Mouse (Mus musculus) heart, adult 2 months (tissue): ENCODE results near the gene Krt76. TPM values are rescaled to one million over a fixed set of nuclear protein-coding genes. Genes with fewer than 3 reads are reported as not detected.

Source experiments
- DNase-seq, 2 experiments: peaks; one replicate each; pipeline ENCODE4 v3.0.0; 2021
- H3K27ac ChIP-seq: fragments of 200-600 bp; 2 replicates; pipeline ENCODE4 v1.8.1; 2022
- H3K27me3 ChIP-seq: fragments of 200-500 bp; 2 replicates; pipeline ENCODE4 v1.6.1; 2012; ENCODE audit warnings: mild to moderate bottlenecking, low read length, inconsistent platforms, mixed read lengths; ENCODE audit not compliant: control insufficient read depth, insufficient read depth
- H3K36me3 ChIP-seq: fragments of 200-500 bp; 2 replicates; pipeline ENCODE4 v1.6.1; 2012; ENCODE audit warnings: low read length, inconsistent platforms; ENCODE audit not compliant: control insufficient read depth, insufficient read depth
- H3K4me1 ChIP-seq: fragments of 200-500 bp; 2 replicates; pipeline ENCODE4 v1.6.1; 2011; ENCODE audit warnings: low read length; ENCODE audit not compliant: control insufficient read depth, insufficient read depth
- H3K4me3 ChIP-seq: fragments of 200-600 bp; 2 replicates; pipeline ENCODE4 v1.8.1; 2022
- H3K79me2 ChIP-seq: fragments of 200-500 bp; replicated peaks from 2 replicates; pipeline ENCODE4 v1.6.1; 2012; ENCODE audit warnings: mild to moderate bottlenecking, inconsistent platforms, low read length, moderate library complexity, mixed read lengths; ENCODE audit not compliant: control insufficient read depth, insufficient read depth
- H3K9ac ChIP-seq: fragments of 200-500 bp; 2 replicates; pipeline ENCODE4 v1.6.1; 2012; ENCODE audit warnings: low read depth, mild to moderate bottlenecking, control low read depth, inconsistent platforms, low read length, mixed read lengths
- CTCF ChIP-seq: fragments of 200-600 bp; IDR thresholded peaks from 2 replicates; pipeline ENCODE4 v1.8.1; 2022; ENCODE audit warnings: antibody characterized with exemption, mild to moderate bottlenecking, moderate library complexity
- EP300 ChIP-seq: fragments of 200-500 bp; IDR thresholded peaks from 2 replicates; pipeline ENCODE4 v1.6.1; 2011; ENCODE audit warnings: low read depth, low read length, control low read depth; ENCODE audit not compliant: insufficient read depth
- POLR2A ChIP-seq: fragments of 200-500 bp; IDR thresholded peaks from 2 replicates; pipeline ENCODE4 v1.6.1; 2011; ENCODE audit warnings: mild to moderate bottlenecking, low read depth, low read length, control low read depth; ENCODE audit not compliant: insufficient read depth
- WGBS: fragments of 180-500 bp; shearing (Covaris S2); methylation state at CpG from one replicate; pipeline ENCODE4 v1.1.7; 2018; 5-methylcytosine and 5-hydroxymethylcytosine counted together
- intact Hi-C: fragments of 180-260 bp; cut with DNase I; formaldehyde crosslinking; loops from one replicate; pipeline ENCODE4 v1.15.1; 2025
- polyA plus RNA-seq: library from polyadenylated mRNA; depleted of rRNA; stranded (reverse); fragments of >200 nt; gene quantifications from 2 replicates; pipeline ENCODE4 v1.2.3, GENCODE M21; 2012
- total RNA-seq, 2 experiments: library from RNA; stranded (reverse); gene quantifications; 2 replicates each; pipeline ENCODE4 v1.2.3; 2021

Gene Krt76
- total and polyA plus RNA-seq, 3 experiments: not detected

GRCm38 (mm10) chr15:101856696-101857095 is 36.0 kb downstream of the Krt76 start:
- Histone ChIP-seq H3K4me1 (peaks cover 1% of the 10 kb centered on the region; the same call in 1 of the 2 replicates), H3K9ac (no peak overlapping the region), H3K4me3 (no peak overlapping the region), H3K27me3 (peaks cover 8% of the 10 kb centered on the region), H3K27ac (no peak overlapping the region), H3K79me2 (no peaks in the 10 kb centered on the region), H3K36me3 (no peaks in the 10 kb centered on the region)
- DNase-seq: no peak
- WGBS: 44% methylated on average over 5 of the region's 5 CpGs
- TF ChIP-seq EP300: no peak
- no peak for TF ChIP-seq CTCF
- no peak for TF ChIP-seq POLR2A
- intact Hi-C loops: no loop called here

- TF ChIP-seq POLR2A: no peak
- TF ChIP-seq EP300: no peak
- no peak for TF ChIP-seq CTCF
Observed at GRCm38 (mm10) chr15:101855732-101856131, 37.0 kb downstream of the Krt76 start.

DNA sequence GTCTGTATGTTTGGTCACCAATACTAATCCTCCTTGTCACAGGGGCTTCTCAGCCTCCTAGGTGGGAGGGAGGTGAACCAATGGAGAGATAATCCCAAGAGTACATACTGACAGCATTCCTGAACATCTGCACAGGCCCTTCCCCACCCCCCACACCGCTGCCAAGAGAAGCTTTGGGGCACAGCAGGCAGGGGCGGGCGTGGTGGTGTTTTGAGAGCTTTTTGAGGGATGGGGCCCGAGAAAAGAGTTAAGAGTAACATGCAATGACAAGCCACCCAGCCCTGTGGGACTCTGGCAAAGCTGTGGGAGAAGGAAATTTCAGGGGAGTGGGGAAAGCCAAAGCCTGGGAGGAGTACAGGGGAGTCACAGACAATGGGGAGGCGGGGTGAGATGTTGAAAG is 38.4 kb downstream of the Krt76 start:
- Histone ChIP-seq H3K27ac (no peak overlapping the region), H3K9ac (no peak overlapping the region), H3K4me1 (peaks cover under 1% of the 10 kb centered on the region; the same call in 1 of the 2 replicates), H3K27me3 (no peaks in the 10 kb centered on the region), H3K79me2 (no peaks in the 10 kb centered on the region), H3K4me3 (no peak overlapping the region), H3K36me3 (no peaks in the 10 kb centered on the region)
- intact Hi-C loops: no loop called here
- 16% methylated on average over 5 of the region's 5 CpGs for WGBS
- TF ChIP-seq CTCF (no peak), POLR2A (no peak), EP300 (no peak)
- no peak for DNase-seq

More at GRCm38 (mm10) chr15:101855732-101856131, 37.0 kb downstream of the Krt76 start:
- no peak for DNase-seq
- Histone ChIP-seq H3K79me2 (no peaks in the 10 kb centered on the region), H3K9ac (no peak overlapping the region), H3K27ac (no peak overlapping the region), H3K4me1 (peaks cover 1% of the 10 kb centered on the region; the same call in 1 of the 2 replicates), H3K27me3 (peaks cover 4% of the 10 kb centered on the region), H3K36me3 (no peaks in the 10 kb centered on the region), H3K4me3 (no peak overlapping the region)
- 44% methylated on average over 3 of the region's 3 CpGs for WGBS
- intact Hi-C loops: no loop called here

DNA sequence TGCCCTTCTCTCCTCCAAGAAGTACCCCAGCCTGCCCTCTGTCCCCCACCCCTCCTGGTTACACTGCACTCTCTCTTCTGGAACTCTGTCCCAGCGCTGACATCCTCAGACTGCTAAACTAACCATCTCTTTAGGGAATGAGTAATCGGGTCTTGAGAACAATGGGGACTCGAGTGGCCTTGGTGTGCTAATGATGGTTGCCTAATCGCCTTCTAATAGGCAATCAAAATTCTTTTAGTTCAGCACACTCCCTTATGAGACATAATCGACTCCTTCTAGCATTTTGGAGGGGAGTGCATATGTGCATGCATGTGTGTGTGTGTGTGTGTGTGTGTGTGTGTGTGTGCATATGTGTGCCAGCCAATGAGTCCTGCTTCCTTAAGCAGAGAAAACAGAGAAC is 40.1 kb downstream of the Krt76 start:
- H3K79me2 ChIP-seq: no peaks in the 10 kb centered on the region
- H3K4me1 ChIP-seq: no peaks in the 10 kb centered on the region
- H3K27ac ChIP-seq: no peak overlapping the region
- no peak overlapping the region for H3K9ac ChIP-seq
- no peaks in the 10 kb centered on the region for H3K27me3 ChIP-seq
- TF ChIP-seq CTCF (no peak), EP300 (no peak), POLR2A (no peak)
- no peaks in the 10 kb centered on the region for H3K36me3 ChIP-seq
- DNase-seq: no peak
- WGBS: 41% methylated on average over 5 of the region's 5 CpGs
- H3K4me3 ChIP-seq: no peak overlapping the region
- intact Hi-C loops: no loop called here

DNA sequence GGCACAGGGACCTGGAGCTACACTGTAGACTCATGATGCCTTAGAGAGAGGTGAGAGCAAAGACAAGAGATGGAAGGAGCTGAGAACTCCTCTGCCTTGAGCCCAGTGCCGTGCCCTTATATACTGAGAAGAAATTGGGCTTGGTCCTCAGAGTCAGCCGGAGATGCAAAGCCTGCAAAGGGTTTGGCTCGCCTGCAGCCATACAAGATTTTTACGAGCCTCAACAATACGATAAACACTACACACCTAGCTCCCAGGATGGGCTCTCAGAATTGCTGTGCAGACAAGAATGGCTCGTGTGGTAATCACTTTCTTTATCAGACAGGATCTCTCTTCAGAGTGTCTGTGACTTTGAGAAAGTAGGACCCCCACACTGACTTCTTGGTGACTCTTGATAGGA is 42.0 kb downstream of the Krt76 start, which contains the start of gene Krt1:
Krt1 (minus strand) TSS at position 101 of the 400 bp plus-strand sequence.
- no peaks in the 10 kb centered on the region for H3K79me2 ChIP-seq
- no peaks in the 10 kb centered on the region for H3K4me1 ChIP-seq
- H3K27ac ChIP-seq: no peak within 1 kb of the TSS
- WGBS: 71% methylated on average over 6 of the region's 6 CpGs
- no peak within 1 kb of the TSS for H3K4me3 ChIP-seq
- intact Hi-C loops: no loop called here
- TF ChIP-seq EP300 (no peak), POLR2A (no peak), CTCF (no peak)
- no peak for DNase-seq
- peaks cover 4% of the 10 kb centered on the region for H3K27me3 ChIP-seq
- H3K9ac ChIP-seq: no peak within 1 kb of the TSS
- no peaks in the 10 kb centered on the region for H3K36me3 ChIP-seq

DNA sequence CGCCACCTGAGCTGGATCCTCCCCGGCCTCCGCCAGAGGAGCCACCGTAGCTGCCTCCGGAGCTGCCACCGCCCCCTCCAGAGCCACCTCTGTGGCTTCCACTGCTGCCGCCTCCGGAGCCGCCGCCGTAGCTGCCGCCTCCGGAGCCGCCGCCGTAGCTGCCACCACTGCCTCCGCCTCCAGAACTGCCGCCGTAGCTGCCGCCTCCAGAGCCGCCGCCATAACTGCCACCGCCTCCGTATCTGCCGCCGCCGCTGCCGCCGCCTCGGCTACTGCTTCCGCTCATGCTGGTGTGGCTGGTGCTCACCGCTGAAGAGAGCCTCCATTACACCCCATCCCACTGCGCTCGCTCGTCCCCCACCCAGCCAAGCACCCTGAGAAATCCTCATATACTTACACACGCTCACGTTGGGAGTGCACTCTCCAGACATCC is 46.7 kb downstream of the Krt76 start:
- intact Hi-C loops: no loop called here
- Histone ChIP-seq H3K9ac (peak overlapping the region; percentile 46), H3K27me3 (peaks cover 9% of the 10 kb centered on the region), H3K4me3 (peak overlapping the region; percentile 36), H3K27ac (no peak overlapping the region), H3K36me3 (no peaks in the 10 kb centered on the region), H3K4me1 (no peaks in the 10 kb centered on the region), H3K79me2 (no peaks in the 10 kb centered on the region)
- WGBS: 2% methylated on average over 37 of the region's 37 CpGs
- peak; percentile 24 to 30 for DNase-seq
- TF ChIP-seq EP300: no peak
- TF ChIP-seq CTCF: no peak
- no peak for TF ChIP-seq POLR2A
